Mouse (Mus musculus): ENCODE results near the gene Emx2. TPM values are rescaled to one million over a fixed set of nuclear protein-coding genes. Genes with fewer than 3 reads are reported as not detected.

The Emx2 gene
- polyA plus RNA-seq, 1 experiment from 2014 or later = 0.37 TPM

DNA sequence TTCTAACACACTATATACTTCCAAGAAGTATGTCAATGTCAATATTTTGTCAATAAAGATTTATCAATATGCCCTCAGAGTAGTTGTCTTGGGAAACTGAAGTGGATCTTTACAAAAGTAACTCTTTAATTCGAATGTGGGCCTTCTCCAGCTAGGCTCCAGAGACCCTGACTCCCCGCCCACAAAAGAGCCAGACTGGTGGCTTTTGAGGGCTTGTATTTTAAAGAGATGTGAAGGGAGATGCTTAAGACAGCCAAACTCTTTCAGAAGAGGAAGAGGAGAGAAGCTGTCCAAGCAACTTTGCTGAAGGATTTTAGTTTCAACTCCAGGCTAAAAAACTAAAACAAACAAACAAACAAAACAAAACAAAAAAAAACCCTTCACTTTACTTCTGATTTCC, 7.1 kb downstream of the Emx2 start:
- Histone ChIP-seq H3K9me3 (no peaks in the 10 kb centered on the region), H3K9ac (no peak overlapping the region), H3K27me3 (replicated peaks) (peaks cover 89% of the 10 kb centered on the region), H3K4me2 (no peak overlapping the region), H3K4me1 (0 out of 2 replicates have a peak, but pooled peaks cover 3% of the 10 kb centered on the region), H3K36me3 (no peaks in the 10 kb centered on the region), H3K27ac (no peak overlapping the region), H3K4me3 (replicated peaks) (no peak overlapping the region)
- ATAC-seq (ENCODE audit: insufficient read depth, low FRiP score, low read depth) = no peak
- WGBS = 10% methylated on average over 2 of the region's 2 CpGs

DNA sequence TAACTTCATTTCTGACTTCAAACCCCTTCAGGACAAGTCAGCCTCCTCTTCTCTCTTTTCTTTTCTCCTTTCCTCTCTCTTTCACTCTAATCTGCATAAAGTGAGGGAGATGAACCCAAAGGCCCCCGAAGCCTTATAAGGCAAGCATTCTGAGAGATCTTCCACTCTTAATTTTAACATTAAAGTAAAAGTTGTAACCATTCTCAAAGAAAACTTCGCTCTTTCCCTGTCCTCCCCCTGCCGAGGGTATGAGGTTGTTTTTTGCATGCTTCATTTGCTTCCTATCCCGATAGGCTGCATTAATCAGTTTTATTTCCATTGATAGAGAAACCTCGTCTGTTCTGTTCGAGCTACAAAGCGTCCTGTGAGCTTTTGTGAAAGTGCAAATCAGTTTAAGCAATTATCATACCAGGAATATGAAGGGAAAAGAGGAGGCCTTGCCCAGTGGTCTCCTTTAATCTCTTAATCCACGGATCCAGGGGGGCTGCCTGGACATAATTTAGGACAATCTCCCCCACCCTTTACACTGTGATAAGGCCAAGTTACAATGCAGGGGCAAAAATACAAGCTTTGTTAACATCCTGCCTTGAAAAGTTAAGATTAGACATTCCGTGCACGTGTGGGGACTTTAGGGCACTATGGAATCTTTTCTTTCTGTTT, 7.7 kb downstream of the Emx2 start:
- H3K4me3 ChIP-seq (replicated peaks) = no peak overlapping the region
- no peak overlapping the region for H3K27ac ChIP-seq
- 3% methylated on average over 10 of the region's 10 CpGs for WGBS
- H3K36me3 ChIP-seq = no peaks in the 10 kb centered on the region
- H3K9me3 ChIP-seq = no peaks in the 10 kb centered on the region
- no peak overlapping the region for H3K9ac ChIP-seq
- no peak overlapping the region for H3K4me2 ChIP-seq
- peaks cover 91% of the 10 kb centered on the region for H3K27me3 ChIP-seq (replicated peaks)
- peaks cover 4% of the 10 kb centered on the region; the same call in 1 of the 2 replicates for H3K4me1 ChIP-seq
- ATAC-seq (ENCODE audit: insufficient read depth, low FRiP score, low read depth) = no peak

DNA sequence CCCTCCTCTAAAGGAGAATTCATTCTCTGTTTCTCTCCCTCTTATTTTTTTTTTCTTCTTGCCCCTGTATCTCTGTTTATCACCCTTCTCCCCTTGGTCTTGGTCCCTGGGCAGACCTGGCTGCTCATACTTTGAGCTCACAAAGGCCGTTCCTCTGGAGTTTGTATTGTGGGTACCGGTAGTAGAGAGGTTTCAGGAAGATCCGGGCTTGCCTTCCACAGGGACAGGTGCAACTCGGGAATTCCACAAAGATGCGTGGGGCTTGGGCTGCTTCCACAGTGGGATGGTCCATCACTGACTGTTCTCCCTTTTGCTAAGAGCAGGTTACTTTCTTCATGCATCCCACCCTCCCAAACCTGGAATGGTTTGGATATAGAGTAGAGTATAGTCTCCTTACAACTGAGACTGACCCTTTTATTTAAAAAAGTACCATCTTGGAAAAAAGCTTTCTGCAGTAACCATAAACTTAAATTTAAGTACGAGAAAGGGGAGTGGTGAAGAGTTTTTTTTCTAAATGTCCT, 8.3 kb downstream of the Emx2 start:
- Histone ChIP-seq H3K9me3 (no peaks in the 10 kb centered on the region), H3K4me1 (peaks cover 7% of the 10 kb centered on the region; the same call in 1 of the 2 replicates), H3K27ac (no peak overlapping the region), H3K4me3 (replicated peaks) (no peak overlapping the region), H3K4me2 (no peak overlapping the region), H3K36me3 (no peaks in the 10 kb centered on the region), H3K27me3 (replicated peaks) (peaks cover 93% of the 10 kb centered on the region), H3K9ac (no peak overlapping the region)
- WGBS = 5% methylated on average over 6 of the region's 6 CpGs
- no peak for ATAC-seq (ENCODE audit: insufficient read depth, low FRiP score, low read depth)

DNA sequence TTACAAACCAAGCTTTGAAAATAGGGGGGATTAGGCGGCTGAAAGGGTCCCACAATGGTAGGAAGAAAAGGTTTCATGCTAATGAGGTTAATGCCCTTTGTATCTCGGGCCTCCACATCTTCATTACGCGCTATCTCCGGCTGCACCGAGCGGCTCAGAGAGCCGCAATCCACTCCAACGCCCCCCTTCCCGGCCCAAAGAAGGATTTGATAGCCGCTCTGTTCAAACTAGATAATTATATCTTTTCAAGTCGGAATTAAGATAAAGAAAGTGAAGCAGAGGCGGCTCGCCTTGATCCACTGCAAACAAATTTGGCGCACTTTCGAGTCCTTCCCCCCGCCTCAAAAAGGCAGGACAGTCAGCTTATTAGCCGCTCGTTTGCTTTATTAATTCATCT, 8.8 kb downstream of the Emx2 start:
- H3K9ac ChIP-seq = no peak overlapping the region
- ATAC-seq (ENCODE audit: insufficient read depth, low FRiP score, low read depth) = no peak

DNA sequence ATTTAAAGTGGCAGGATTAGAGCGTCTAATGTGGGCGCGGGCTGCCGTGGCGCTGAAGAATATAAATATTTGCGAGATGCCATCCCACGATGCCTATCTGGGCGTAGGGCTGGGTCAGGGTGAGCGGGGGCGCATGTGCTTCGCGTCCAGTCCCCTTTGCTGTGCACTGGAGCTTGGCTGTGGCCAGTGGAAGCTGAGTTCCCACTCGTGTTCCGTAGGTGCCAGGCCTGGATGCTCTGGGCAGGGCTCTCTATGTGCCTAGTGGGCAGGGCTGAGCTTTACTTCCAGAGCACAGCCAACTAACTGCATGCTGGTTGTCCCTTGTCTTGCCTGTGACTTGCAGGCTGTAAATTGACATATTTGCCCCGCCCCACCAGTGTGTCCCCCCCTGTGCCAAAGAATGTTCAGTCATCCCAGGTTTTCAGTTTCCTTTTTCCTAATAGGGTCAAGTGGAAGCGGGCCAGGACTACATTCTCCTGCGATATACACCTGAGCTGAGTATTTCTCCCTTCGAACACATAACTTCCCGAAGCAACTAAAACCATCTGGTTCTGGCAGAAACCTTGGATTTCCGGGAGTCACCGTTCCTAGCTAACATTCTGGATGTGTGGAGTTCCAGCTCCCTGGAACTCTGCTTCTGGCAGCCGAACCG, 9.4 kb downstream of the Emx2 start:
- H3K36me3 ChIP-seq = no peaks in the 10 kb centered on the region
- H3K4me3 ChIP-seq (replicated peaks) = no peak overlapping the region
- 0 out of 2 replicates have a peak overlapping the region, but pooled peaks have one; percentile 29 for H3K4me2 ChIP-seq
- WGBS = 1% methylated on average over 23 of the region's 23 CpGs
- H3K4me1 ChIP-seq = peaks cover 7% of the 10 kb centered on the region; the same call in 1 of the 2 replicates
- ATAC-seq (ENCODE audit: insufficient read depth, low FRiP score, low read depth) = no peak
- H3K27me3 ChIP-seq (replicated peaks) = peaks cover 93% of the 10 kb centered on the region
- no peak overlapping the region for H3K9ac ChIP-seq
- H3K9me3 ChIP-seq = no peaks in the 10 kb centered on the region
- H3K27ac ChIP-seq = no peak overlapping the region

More for the DNA sequence above, 8.8 kb downstream of the Emx2 start:
- Histone ChIP-seq H3K27me3 (replicated peaks) (peaks cover 93% of the 10 kb centered on the region), H3K9me3 (no peaks in the 10 kb centered on the region), H3K4me1 (peaks cover 7% of the 10 kb centered on the region; the same call in 1 of the 2 replicates), H3K36me3 (no peaks in the 10 kb centered on the region), H3K4me3 (replicated peaks) (no peak overlapping the region), H3K27ac (no peak overlapping the region), H3K4me2 (no peak overlapping the region)
- WGBS = 2% methylated on average over 19 of the region's 19 CpGs

DNA sequence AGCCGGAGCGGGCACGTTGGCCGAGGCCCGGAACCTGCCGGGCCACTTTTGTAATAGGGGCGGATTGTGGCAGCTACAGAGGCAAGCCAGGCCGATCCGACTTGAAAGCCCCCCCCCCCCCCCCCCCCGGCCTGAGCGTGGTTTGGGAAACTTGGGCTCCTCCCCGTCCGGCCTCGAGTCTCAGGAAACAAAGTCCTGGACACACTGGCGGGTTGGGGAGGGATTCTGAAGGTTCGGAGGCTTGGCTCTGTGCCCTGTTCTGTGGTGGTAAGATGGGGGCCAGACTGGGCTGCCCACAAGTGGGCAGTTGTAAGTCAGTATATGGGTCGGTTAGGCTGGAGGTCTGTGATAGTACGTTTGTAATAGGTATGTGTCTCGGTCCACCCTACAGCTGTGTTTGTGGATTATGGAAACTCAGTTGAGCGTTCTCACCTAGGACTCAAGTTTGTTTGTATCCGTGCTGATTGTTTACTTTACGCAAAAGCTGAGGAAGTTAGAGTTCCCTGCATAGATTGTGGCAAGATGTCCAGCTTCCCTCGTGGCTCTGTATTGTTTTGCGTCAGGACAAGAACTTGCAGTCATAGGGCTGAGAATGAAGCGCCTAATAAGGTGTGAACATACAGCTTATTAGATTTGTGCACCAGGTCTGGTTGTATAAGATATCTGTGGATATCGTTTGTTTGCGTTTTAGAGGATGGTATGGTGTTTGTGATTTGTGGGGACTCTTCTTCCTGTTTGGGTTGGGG, 10.1 kb downstream of the Emx2 start:
- Histone ChIP-seq H3K27me3 (replicated peaks) (peaks cover 93% of the 10 kb centered on the region), H3K9ac (no peak overlapping the region), H3K4me2 (0 out of 2 replicates have a peak overlapping the region, but pooled peaks have one; percentile 29), H3K4me3 (replicated peaks) (no peak overlapping the region), H3K36me3 (no peaks in the 10 kb centered on the region), H3K4me1 (peaks cover 7% of the 10 kb centered on the region; the same call in 1 of the 2 replicates), H3K27ac (no peak overlapping the region), H3K9me3 (no peaks in the 10 kb centered on the region)
- ATAC-seq (ENCODE audit: insufficient read depth, low FRiP score, low read depth) = no peak
- 3% methylated on average over 27 of the region's 27 CpGs for WGBS

DNA sequence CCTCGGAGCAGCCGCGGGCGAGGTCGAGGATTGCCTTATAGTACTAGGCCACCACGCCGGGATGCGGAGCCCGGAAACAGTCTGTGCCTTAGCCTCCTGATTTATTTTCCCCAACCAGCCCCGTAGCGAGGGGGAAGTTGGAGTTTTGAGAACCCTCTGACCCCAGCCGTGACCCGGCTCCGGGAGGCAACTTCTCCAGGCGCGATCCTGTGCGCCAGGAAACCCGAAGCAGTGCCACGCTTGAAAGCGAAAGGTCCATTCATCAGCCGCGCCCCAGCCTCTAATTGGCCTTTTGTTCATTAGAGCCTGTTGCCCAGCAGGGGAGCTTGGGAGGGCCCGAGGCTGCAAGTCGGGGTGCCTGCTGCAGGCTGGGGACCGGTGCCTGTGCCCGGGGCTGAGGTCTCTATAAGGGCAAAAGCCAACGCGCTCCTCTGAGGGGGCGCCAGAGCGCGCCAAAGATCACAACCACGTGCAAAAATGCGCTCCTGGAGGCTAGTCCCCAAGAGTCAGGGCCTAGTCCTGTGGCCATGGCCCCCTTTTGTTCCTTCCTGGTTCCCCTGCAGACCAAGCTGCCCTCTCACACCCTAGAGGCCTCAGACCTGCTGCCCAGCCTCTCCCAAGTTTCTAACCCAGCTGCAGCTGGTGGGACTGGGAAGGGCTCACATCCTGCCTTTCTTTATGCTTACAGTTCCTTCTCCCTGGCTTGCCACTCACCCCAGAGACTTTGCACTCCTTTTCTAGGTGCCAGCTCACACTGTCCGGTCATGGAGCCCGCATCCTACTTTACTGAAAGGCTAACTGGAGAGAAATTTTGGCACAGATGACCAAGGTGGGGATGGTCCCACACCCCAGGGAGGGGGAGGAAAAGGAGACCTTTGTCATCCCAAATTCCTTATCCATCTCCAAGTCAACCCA, 11.1 kb downstream of the Emx2 start:
- Histone ChIP-seq H3K4me1 (peaks cover 7% of the 10 kb centered on the region; the same call in 1 of the 2 replicates), H3K27me3 (replicated peaks) (peaks cover 84% of the 10 kb centered on the region), H3K4me2 (peak overlapping the region; percentile 48), H3K27ac (no peak overlapping the region), H3K36me3 (no peaks in the 10 kb centered on the region), H3K4me3 (replicated peaks) (peak overlapping the region; percentile 16), H3K9ac (no peak overlapping the region), H3K9me3 (no peaks in the 10 kb centered on the region)
- 1% methylated on average over 35 of the region's 35 CpGs for WGBS
- ATAC-seq (ENCODE audit: insufficient read depth, low FRiP score, low read depth) = no peak

DNA sequence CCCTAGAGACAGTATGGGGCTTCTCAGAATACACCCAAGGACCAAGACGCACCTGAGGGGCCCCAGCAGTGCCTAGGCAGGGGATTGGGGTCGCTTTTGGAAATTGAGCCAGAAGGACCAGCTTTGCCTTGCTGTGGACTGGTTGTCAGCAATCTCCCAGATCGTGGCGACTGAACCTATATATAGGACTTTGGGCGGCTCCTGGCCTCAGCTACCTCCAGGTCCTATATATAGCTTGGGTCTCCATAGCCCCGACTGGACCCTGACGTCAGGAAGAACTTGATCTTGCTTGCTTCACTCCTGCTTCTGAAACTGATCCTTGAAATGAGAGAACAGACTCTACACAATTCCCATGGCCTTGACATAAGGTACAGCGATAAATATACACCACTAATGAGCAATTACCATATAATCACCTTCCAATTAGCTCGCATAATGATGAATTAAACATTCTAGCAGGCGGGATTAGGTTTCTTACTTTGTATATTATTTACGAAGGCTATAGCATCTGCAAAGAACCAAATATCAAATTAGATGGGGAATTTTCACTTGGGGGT, 12.0 kb downstream of the Emx2 start:
- peaks cover 77% of the 10 kb centered on the region for H3K27me3 ChIP-seq (replicated peaks)
- no peaks in the 10 kb centered on the region for H3K36me3 ChIP-seq
- no peak overlapping the region for H3K4me3 ChIP-seq (replicated peaks)
- no peak for ATAC-seq (ENCODE audit: insufficient read depth, low FRiP score, low read depth)
- H3K4me2 ChIP-seq = no peak overlapping the region
- H3K9ac ChIP-seq = no peak overlapping the region
- WGBS = 17% methylated on average over 11 of the region's 11 CpGs
- H3K9me3 ChIP-seq = no peaks in the 10 kb centered on the region
- peaks cover 7% of the 10 kb centered on the region; the same call in 1 of the 2 replicates for H3K4me1 ChIP-seq
- no peak overlapping the region for H3K27ac ChIP-seq

DNA sequence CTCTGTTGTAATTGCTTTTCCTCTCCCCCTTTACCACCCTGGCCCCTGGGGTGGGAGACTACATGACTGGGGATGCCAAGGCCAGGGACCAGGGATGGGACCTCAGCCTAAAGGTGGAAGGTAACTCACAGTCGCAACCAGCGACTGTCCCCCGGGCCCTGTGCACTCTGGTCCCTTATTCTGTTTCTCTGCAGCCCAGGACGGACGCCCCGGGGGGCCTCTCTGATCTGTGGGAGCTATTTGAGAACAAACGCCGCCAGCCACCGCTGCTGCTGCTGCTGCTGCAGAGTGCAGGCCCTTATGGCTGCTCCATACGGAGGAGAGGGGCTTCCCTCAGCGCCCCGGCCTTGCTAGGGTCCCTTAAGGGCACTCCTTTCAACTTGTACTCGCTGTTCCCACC, 12.7 kb downstream of the Emx2 start:
- Histone ChIP-seq H3K4me3 (replicated peaks) (no peak overlapping the region), H3K9ac (no peak overlapping the region), H3K27me3 (replicated peaks) (peaks cover 73% of the 10 kb centered on the region), H3K9me3 (no peaks in the 10 kb centered on the region), H3K27ac (no peak overlapping the region), H3K4me2 (no peak overlapping the region), H3K36me3 (no peaks in the 10 kb centered on the region), H3K4me1 (peaks cover 7% of the 10 kb centered on the region; the same call in 1 of the 2 replicates)
- 5% methylated on average over 13 of the region's 13 CpGs for WGBS
- no peak for ATAC-seq (ENCODE audit: insufficient read depth, low FRiP score, low read depth)

DNA sequence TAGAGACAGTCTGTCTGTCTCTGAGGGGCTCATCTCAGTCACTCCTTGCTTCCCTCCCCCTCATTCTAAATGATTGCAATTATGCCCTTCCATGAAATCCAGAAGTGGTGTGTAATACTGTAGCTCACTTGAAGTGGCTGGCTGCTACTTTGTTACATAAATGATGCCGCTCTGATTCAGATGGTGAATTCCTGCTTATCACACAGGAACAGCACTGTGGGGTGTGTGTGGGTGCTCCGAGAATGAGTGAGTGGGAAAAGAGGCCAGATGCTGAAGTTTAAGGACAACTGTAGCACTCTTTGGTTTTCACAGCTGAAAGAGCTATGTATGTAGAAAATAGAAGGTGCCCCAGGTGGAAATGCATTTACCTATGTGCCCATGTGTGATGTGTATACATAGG, 14.7 kb downstream of the Emx2 start:
- H3K4me3 ChIP-seq (replicated peaks) = no peak overlapping the region
- 80% methylated on average over 2 of the region's 2 CpGs for WGBS
- H3K4me2 ChIP-seq = no peak overlapping the region
- no peak overlapping the region for H3K9ac ChIP-seq
- no peaks in the 10 kb centered on the region for H3K36me3 ChIP-seq
- ATAC-seq (ENCODE audit: insufficient read depth, low FRiP score, low read depth) = no peak
- H3K9me3 ChIP-seq = no peaks in the 10 kb centered on the region
- H3K27me3 ChIP-seq (replicated peaks) = peaks cover 56% of the 10 kb centered on the region
- H3K27ac ChIP-seq = no peak overlapping the region
- H3K4me1 ChIP-seq = peaks cover 5% of the 10 kb centered on the region; the same call in 1 of the 2 replicates

DNA sequence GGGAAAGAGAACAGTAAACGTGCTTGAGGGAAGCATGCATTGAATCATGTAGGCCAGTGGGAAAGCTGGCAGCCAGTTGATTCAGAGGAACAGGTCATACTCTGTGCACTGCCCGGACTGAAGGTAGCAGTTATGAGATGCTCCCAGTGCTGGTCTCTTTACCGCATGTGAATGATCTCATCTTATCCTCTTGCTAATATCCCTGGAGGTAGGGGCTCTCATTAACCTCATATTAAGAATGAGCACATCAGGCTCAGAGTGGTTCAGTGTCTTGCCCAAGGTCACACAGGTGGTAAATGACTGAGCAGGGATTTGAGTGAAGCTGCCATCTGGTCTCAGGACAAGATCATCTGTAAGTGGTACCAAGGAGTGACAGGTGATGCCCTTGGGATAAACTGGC, 21.7 kb downstream of the Emx2 start:
- WGBS = 78% methylated on average over 3 of the region's 3 CpGs

More for the DNA sequence above, 21.7 kb downstream of the Emx2 start:
- no peaks in the 10 kb centered on the region for H3K27me3 ChIP-seq (replicated peaks)
- no peak overlapping the region for H3K4me3 ChIP-seq (replicated peaks)
- H3K9ac ChIP-seq = no peak overlapping the region
- no peak for ATAC-seq (ENCODE audit: insufficient read depth, low FRiP score, low read depth)
- no peaks in the 10 kb centered on the region for H3K4me1 ChIP-seq
- no peak overlapping the region for H3K27ac ChIP-seq
- H3K9me3 ChIP-seq = no peaks in the 10 kb centered on the region
- no peaks in the 10 kb centered on the region for H3K36me3 ChIP-seq
- no peak overlapping the region for H3K4me2 ChIP-seq

All from stomach, embryonic 15.5 days (tissue).